Mouse (Mus musculus) macrophage (primary cell): ENCODE measurements around the gene Srd5a1. TPM values are rescaled to one million over a fixed set of nuclear protein-coding genes. Genes with fewer than 3 reads are reported as not detected.

Source experiments
- H3K27ac ChIP-seq: fragments of 350-480 bp; formaldehyde crosslinking; 2 replicates; pipeline ENCODE4 v1.9.0; 2021
- H3K36me3 ChIP-seq: fragments of 350-480 bp; formaldehyde crosslinking; 2 replicates; pipeline ENCODE4 v1.9.0; 2021; ENCODE audit errors: inconsistent target
- H3K4me3 ChIP-seq: fragments of 350-480 bp; formaldehyde crosslinking; 2 replicates; pipeline ENCODE4 v1.9.0; 2021; ENCODE audit errors: inconsistent target
- H3K79me2 ChIP-seq: fragments of 350-480 bp; formaldehyde crosslinking; 2 replicates; pipeline ENCODE4 v1.9.0; 2021; ENCODE audit errors: inconsistent target
- WGBS: methylation state at CpG from one replicate; pipeline ENCODE4 v1.1.7; 2026; ENCODE audit warnings: inconsistent platforms; ENCODE audit not compliant: missing documents; 5-methylcytosine and 5-hydroxymethylcytosine counted together
- polyA plus RNA-seq: library from polyadenylated mRNA; stranded (reverse); fragments of 250-400 nt; gene quantifications from 3 replicates; pipeline ENCODE4 v1.2.4, GENCODE M21; 2018; ENCODE audit warnings: inconsistent platforms

Srd5a1 gene
- polyA plus RNA-seq, 1 experiment from 2014 or later = 0.75 TPM

- Histone ChIP-seq H3K27ac (no peak overlapping the region), H3K79me2 (no peaks in the 10 kb centered on the region), H3K36me3 (no peaks in the 10 kb centered on the region), H3K4me3 (no peak overlapping the region)
- 92% methylated on average over 2 of the region's 2 CpGs for WGBS
Measured at GRCm38 (mm10) chr13:69550831-69551230, 60.4 kb downstream of the Srd5a1 start.

- no peaks in the 10 kb centered on the region for H3K36me3 ChIP-seq
- H3K4me3 ChIP-seq = no peak overlapping the region
- WGBS = 68% methylated on average over 8 of the region's 8 CpGs
- no peak overlapping the region for H3K27ac ChIP-seq
- H3K79me2 ChIP-seq = no peaks in the 10 kb centered on the region
Measured at GRCm38 (mm10) chr13:69549980-69550379, 61.3 kb downstream of the Srd5a1 start.

DNA sequence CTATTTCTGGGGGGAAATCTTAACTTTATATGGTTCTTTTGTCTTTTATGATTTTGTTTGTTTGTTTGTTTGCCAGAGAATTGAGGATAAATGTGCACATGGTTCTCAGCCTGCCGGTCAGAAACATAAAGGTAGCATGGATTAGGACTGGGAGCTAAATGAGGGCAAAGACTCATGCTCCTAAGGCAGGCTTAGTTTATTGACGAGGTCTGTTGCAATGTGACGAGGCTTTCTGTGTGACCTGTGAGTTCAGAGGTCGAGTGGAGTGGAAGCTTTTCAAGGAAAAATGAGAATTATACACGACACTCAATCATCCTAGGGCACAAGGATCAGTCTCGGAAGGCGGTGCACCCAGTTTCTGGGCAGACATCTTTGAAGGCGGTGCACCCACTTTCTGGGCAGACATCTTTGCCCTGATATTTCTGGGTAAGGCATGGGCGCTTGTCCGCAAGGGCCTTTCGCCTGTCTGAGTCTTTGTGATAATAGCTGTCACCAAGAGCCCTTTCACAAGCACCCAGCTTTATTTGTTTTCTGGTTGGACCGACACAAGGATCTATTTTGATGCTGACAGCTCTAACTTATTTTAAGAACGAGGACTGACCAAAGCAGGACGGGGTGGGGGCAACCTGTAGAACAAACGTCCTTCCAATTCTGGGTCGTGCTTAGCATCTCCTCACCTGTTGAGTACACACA lies 63.6 kb downstream of the Srd5a1 start:
- H3K4me3 ChIP-seq = no peak overlapping the region
- 84% methylated on average over 16 of the region's 16 CpGs for WGBS

DNA sequence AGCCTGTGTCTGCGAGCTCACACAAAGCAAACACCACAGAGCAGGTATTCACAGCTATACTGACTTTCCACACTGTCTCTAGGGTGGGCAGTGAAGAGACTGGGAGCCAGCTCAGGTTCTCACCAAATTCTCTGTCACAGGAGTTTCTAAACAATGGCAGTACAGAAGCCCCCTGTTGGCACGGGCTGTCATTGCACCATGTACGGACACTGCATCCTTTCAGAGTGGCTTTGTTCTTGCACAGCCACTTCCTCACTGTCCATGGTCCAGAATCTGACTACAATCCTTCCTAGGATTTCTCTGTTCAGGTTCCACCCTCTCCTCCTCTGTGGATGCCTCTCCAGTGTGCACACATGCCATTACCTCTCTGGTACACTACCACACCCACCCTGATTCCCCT lies 66.2 kb downstream of the Srd5a1 start:
- WGBS = 32% methylated on average over 3 of the region's 3 CpGs
- H3K79me2 ChIP-seq = no peaks in the 10 kb centered on the region
- no peaks in the 10 kb centered on the region for H3K36me3 ChIP-seq
- H3K27ac ChIP-seq = no peak overlapping the region
- no peak overlapping the region for H3K4me3 ChIP-seq

More for the DNA sequence above, 63.6 kb downstream of the Srd5a1 start:
- Histone ChIP-seq H3K79me2 (no peaks in the 10 kb centered on the region), H3K27ac (no peak overlapping the region), H3K36me3 (no peaks in the 10 kb centered on the region)

GRCm38 (mm10) chr13:69543595-69543994 lies 67.6 kb downstream of the Srd5a1 start:
- Histone ChIP-seq H3K4me3 (no peak overlapping the region), H3K79me2 (no peaks in the 10 kb centered on the region), H3K36me3 (no peaks in the 10 kb centered on the region), H3K27ac (no peak overlapping the region)
- WGBS = 94% methylated on average over 10 of the region's 12 CpGs

GRCm38 (mm10) chr13:69542571-69543352 lies 68.5 kb downstream of the Srd5a1 start:
- Histone ChIP-seq H3K27ac (no peak overlapping the region), H3K4me3 (no peak overlapping the region), H3K36me3 (no peaks in the 10 kb centered on the region), H3K79me2 (no peaks in the 10 kb centered on the region)
- 84% methylated on average over 17 of the region's 17 CpGs for WGBS

- Histone ChIP-seq H3K4me3 (no peak overlapping the region), H3K36me3 (no peaks in the 10 kb centered on the region), H3K79me2 (no peaks in the 10 kb centered on the region), H3K27ac (no peak overlapping the region)
- WGBS = 82% methylated on average over 10 of the region's 10 CpGs
Measured at GRCm38 (mm10) chr13:69541776-69542175, 69.5 kb downstream of the Srd5a1 start.

DNA sequence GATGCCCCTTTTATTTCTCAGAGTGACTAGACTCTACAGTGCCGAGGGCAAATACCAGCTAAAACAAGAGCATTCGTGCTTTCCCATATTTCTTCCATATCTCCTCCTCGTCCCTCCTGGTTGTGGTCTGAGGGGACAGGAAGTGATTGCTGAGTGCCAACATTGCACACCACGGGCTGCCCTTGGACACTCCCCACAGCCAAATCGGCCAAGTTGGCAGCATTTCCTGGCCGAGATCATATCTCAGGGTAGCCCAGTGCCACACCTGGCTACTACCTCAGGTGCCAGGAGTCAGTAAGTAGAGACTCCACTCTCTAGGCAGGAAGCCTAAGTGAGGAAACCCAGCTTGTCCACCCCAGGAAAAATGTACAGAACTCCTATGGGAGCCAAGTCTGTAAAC lies 70.0 kb downstream of the Srd5a1 start:
- Histone ChIP-seq H3K79me2 (no peaks in the 10 kb centered on the region), H3K27ac (no peak overlapping the region), H3K4me3 (no peak overlapping the region), H3K36me3 (no peaks in the 10 kb centered on the region)
- WGBS = 32% methylated on average over 5 of the region's 6 CpGs

DNA sequence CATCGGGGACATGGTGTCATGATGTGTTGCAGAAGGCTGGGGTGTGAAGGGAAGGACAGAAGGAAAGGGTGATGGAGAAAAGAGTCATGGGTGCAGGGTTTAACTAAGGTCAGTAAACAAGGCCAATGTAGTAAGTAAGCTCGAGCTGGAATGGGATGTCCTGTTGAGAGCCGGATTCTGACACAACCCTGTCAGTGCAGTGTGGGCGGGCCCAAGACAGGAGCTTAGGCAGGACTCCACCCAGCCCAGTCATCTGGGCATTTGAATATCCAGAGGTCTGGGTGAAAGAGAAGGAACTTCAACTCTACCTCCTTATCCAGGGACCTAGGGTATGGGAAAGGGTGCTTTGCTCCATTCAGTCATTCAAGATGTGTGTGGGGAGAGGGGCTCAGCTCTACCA lies 72.9 kb downstream of the Srd5a1 start:
- H3K79me2 ChIP-seq = no peaks in the 10 kb centered on the region; the same call in 1 of the 2 replicates
- H3K36me3 ChIP-seq = no peaks in the 10 kb centered on the region
- no peak overlapping the region for H3K27ac ChIP-seq
- no peak overlapping the region for H3K4me3 ChIP-seq
- WGBS = 52% methylated on average over 4 of the region's 4 CpGs

GRCm38 (mm10) chr13:69537366-69537765 lies 73.9 kb downstream of the Srd5a1 start:
- H3K79me2 ChIP-seq = peaks cover 10% of the 10 kb centered on the region
- no peak overlapping the region for H3K27ac ChIP-seq
- H3K36me3 ChIP-seq = no peaks in the 10 kb centered on the region
- WGBS = 88% methylated on average over 7 of the region's 7 CpGs
- H3K4me3 ChIP-seq = no peak overlapping the region

- Histone ChIP-seq H3K36me3 (no peaks in the 10 kb centered on the region), H3K27ac (no peak overlapping the region), H3K79me2 (peaks cover 23% of the 10 kb centered on the region), H3K4me3 (no peak overlapping the region)
- WGBS = 76% methylated on average over 4 of the region's 4 CpGs
Measured at GRCm38 (mm10) chr13:69536021-69536420, 75.2 kb downstream of the Srd5a1 start.

- Histone ChIP-seq H3K4me3 (peak overlapping the region; percentile 49), H3K79me2 (peaks cover 34% of the 10 kb centered on the region), H3K27ac (peak overlapping the region; percentile 83), H3K36me3 (no peaks in the 10 kb centered on the region)
- 1% methylated on average over 74 of the region's 86 CpGs for WGBS
Measured at GRCm38 (mm10) chr13:69534654-69535551, 76.3 kb downstream of the Srd5a1 start.

DNA sequence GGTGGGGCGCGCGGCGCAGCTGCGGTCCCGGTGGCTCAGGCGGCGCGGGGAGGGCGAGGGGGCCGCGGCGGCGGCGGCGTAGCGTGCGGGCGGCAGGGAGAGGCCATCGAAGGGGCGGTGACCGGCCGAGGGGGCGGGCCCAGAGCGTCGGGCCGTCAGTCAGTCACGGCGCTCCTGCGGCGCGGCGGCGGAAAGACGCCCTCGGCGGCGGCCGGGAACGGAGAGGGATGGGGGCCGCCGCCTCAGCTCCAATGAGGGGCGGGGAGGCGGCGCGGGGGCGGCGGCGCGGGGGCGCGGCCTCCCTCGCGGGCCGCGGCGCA lies 76.9 kb downstream of the Srd5a1 start, which contains the start of gene Tent4a:
TSS of gene Tent4a (minus strand) at position 284 of the 320 bp plus-strand sequence.
- peaks cover 40% of the 10 kb centered on the region for H3K79me2 ChIP-seq
- H3K36me3 ChIP-seq = no peaks in the 10 kb centered on the region
- peak within 1 kb of the TSS; percentile 49 for H3K4me3 ChIP-seq
- H3K27ac ChIP-seq = peak within 1 kb of the TSS; percentile 83
- WGBS = 0% methylated on average over 1 of the region's 57 CpGs

- peak within 1 kb of the TSS; percentile 66 for H3K4me3 ChIP-seq
- H3K36me3 ChIP-seq = no peaks in the 10 kb centered on the region
- WGBS = under 1% methylated on average over 99 of the region's 155 CpGs
- peak within 1 kb of the TSS; percentile 31; the same call in 1 of the 2 replicates for H3K27ac ChIP-seq
- peaks cover 46% of the 10 kb centered on the region for H3K79me2 ChIP-seq
Measured at GRCm38 (mm10) chr13:69533405-69534333, 77.6 kb downstream of the Srd5a1 start, which contains the start of gene Nsun2. Gene Nsun2 (plus strand): TSS chr13:69533746.
